Mouse (Mus musculus) embryonic fibroblast, embryonic 13.5 days (primary cell): ENCODE measurements at regions not wholly inside any gene's neighbourhood (a gene's known extent, or its start where the extent isn't known, plus 50 kb on each side); places are given as distances from the start of the nearest gene placed in this dataset.
"Not testable (repeated sequence)": the region's sequence is repeated elsewhere in the genome, so short reads cannot be mapped to it uniquely, and the experiment has no call there.

Source experiments
- H3K27ac ChIP-seq: 2 replicates; pipeline ENCODE4 v1.5.1; 2012; ENCODE audit warnings: low read length, control low read depth, inconsistent platforms; ENCODE audit not compliant: insufficient read depth
- H3K4me1 ChIP-seq: 2 replicates; pipeline ENCODE4 v1.6.1; 2011; ENCODE audit warnings: low read length; ENCODE audit not compliant: control insufficient read depth, insufficient read depth
- H3K4me3 ChIP-seq: 2 replicates; pipeline ENCODE4 v1.5.1; 2011; ENCODE audit warnings: mild to moderate bottlenecking, control low read depth, low read length; ENCODE audit not compliant: insufficient read depth
- CTCF ChIP-seq: IDR thresholded peaks from 2 replicates; pipeline ENCODE4 v1.5.1; 2011; ENCODE audit warnings: mild to moderate bottlenecking, control low read depth, low read length, moderate library complexity, borderline replicate concordance; ENCODE audit not compliant: insufficient read depth
- POLR2A ChIP-seq: IDR thresholded peaks from 2 replicates; pipeline ENCODE4 v1.6.1; 2011; ENCODE audit warnings: low read depth, mild to moderate bottlenecking, control low read depth, low read length, moderate library complexity

DNA sequence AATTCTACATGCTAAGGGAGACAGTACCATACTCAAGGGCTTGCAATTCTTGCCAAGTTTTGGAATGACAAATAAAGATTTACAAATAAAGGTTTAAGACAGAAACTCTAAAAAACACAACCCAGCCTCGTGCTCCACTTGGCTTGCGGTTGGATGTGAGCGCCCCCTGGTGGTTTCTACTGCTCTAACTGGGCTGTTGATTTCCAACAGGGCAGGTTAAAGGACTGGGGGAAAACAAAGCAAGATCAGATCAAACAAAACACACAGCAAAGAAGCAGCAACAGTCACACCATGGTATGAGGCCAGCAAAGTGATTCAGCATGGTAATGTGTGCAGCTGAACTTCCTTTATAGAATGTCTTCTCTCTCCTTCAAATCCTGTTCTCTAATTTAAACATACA lies 339.2 kb downstream of the Adam3 start:
- no peak overlapping the region for H3K27ac ChIP-seq
- no peak overlapping the region for H3K4me3 ChIP-seq
- TF ChIP-seq POLR2A, result no peak
- TF ChIP-seq CTCF, result peak; percentile 43; the same call in 1 of the 2 replicates
- no peaks in the 10 kb centered on the region for H3K4me1 ChIP-seq

DNA sequence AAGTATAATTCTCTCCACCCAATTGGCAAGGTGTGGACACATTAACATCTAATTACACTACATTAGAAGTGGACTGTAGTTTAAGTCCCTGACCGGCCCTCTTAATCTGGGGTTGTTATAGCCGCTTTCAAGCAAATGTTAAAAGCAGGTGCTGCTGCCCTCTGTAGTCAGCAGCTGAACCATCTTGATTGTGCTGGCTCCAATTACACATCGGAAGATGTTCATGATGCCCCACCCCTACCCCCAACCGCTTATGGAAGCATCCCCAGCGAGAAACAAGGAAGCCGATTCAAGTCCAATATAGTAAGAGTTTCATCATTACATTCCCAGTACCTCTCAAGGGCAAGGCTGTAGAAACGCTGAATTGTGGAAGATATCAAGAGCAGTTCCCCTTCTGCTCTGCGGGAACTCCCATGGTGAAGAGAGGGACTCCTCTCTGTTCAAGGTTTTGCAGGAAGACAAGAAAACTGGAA lies 341.7 kb downstream of the Adam3 start:
- H3K4me1 ChIP-seq, result no peaks in the 10 kb centered on the region
- H3K4me3 ChIP-seq, result no peak overlapping the region
- TF ChIP-seq CTCF, result no peak
- no peak for TF ChIP-seq POLR2A
- no peak overlapping the region for H3K27ac ChIP-seq

DNA sequence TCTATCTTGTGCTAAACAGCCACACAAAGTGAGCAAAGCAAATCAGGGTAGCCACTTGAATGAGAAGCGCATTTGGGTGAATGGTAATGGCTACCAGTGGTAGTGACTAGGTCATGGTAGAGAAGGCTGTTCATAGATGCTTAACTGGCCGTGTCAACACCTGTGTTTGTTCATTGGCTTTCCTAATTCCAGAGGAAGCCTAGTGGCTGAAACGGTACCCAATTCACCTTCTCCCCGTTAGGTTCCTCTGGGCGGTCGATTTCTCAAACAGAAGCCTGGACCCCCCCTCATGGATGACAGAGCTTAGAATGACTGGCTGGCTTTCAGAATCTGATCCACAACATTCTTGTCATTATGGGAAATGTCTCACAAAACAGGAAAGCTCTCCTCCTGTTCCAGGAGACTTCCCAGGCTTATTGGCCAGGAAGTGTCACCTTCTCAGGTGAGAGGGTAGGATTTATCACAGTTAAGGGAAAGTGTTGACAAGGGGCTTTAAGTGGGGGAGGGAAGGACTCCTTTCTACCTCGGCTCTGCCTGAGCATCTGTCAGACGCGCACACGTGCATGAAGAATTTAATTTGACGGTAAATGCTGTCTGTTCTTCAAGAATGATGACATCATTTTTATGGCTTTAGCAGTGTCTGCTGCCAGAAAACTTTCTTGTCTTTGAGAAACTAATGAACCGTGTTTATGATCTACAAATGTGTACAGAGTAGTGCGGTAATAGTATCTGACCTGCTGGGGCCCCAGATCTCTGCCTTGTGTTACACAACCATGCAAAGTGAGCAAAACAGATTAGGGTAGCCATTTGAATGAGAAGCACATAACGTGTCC lies 342.3 kb downstream of the Adam3 start:
- TF ChIP-seq POLR2A (no peak), CTCF (no peak)
- H3K4me1 ChIP-seq, result no peaks in the 10 kb centered on the region

DNA sequence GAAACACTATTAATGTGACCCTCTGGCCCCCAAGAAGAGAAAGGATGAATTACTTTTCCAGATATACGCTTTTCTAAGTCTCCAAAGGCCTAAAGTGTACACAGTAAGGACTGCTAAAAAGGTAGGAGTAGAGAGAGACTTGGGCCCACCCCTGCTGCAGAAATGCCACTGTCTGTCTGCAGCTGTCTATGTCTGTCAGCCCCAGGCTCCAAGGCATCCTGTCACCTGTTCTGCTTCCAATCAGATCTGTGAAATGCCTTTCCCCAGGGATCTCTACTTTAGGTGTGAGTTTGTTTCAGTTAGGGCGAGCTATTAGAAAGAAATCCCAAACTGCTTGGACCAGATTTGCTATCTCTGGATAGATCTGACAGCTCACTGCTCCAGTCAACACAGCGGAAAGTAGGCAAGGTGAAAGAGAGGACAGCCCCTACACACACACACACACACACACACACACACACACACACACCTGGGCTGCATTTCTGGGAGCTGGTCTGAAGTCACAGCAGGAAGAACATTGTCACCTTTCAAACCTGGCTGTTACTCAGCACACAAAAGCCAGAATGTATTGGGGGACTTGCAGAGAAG lies 343.9 kb downstream of the Adam3 start:
- H3K4me1 ChIP-seq, result no peaks in the 10 kb centered on the region
- no peak overlapping the region for H3K27ac ChIP-seq
- H3K4me3 ChIP-seq, result no peak overlapping the region
- TF ChIP-seq POLR2A, result no peak
- TF ChIP-seq CTCF, result no peak

More for the DNA sequence above, 342.3 kb downstream of the Adam3 start:
- no peak overlapping the region for H3K27ac ChIP-seq
- no peak overlapping the region for H3K4me3 ChIP-seq

DNA sequence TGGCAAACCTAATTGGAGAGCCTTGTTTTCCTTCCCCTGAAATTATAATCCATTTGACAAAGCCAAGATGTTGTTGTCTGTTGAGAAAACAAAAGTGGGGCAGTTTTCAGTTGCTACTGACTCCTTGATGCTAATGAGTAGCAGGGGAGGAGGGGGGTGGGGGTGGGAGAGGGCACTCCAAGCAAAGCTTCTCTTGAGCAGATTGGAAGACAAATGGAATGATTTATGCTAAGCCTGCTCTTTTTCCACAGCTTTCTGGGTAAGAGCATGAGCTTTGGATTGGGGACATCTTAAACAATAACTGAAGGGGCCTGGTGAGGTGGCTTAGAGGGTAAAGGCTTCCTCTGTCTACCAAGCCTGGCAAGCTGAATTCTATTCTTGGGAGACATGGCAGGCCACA lies 347.6 kb downstream of the Adam3 start:
- no peak overlapping the region for H3K27ac ChIP-seq
- H3K4me1 ChIP-seq, result no peaks in the 10 kb centered on the region
- no peak overlapping the region for H3K4me3 ChIP-seq
- TF ChIP-seq CTCF, result no peak
- no peak for TF ChIP-seq POLR2A

DNA sequence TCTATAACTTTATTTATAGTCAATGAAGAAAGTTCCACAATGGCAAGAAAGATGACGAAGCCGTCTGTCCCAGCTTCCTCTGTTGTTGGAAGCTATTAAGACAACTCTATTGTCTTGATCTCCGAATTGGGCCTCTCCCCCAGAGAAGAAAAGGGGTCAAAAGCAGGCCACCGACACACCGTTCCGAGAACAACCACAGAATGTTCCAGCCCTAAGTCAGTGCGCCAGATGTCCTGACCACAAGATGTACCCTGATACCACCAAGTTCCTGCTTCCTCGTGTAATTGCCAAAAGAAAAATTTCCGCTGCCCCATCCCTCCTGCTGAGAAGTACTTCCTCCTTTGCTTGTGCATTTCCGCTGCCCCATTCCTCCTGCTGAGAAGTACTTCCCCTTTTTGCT lies 348.8 kb downstream of the Adam3 start:
- H3K27ac ChIP-seq, H3K4me1 ChIP-seq, H3K4me3 ChIP-seq: not testable (repeated sequence)

DNA sequence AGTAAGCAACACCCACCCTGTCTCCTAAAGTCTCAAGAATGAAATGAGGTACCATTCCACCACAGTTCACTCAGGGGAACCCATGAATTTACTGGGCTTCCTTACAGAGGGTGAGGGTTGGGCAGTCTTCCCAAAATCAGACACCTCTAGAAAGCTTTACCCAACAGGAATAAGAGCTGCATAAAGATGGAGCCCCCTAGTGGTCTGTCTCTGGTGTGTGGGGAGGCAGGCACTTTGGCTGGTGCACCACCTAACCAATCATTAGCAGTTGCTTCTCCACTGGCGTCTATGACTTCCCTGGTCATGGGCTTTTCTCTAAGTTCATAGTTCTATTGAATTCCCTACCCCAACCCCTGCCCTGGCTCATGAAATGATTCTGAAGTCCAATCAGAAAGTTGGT lies 351.1 kb downstream of the Adam3 start:
- TF ChIP-seq POLR2A (no peak), CTCF (no peak)
- Histone ChIP-seq H3K4me3 (no peak overlapping the region), H3K4me1 (no peaks in the 10 kb centered on the region), H3K27ac (no peak overlapping the region)

DNA sequence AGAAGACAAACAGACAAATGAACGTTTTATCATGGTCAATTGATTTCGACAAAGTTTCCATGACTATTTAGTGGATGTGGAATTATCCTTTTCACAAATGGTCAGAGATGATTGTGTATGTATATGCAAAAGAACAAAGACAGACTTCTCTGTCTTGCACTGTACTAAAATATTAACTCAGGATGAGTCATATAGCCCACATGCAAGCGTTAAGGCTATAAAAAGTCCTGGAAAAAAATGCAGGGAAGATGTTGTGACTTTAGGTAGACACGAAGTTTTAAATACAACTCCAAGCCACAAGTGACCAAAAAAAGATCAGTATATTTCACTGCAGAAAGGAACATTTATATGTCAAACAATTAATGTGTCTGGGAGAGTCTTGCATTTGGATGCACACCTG lies 353.6 kb downstream of the Adam3 start:
- TF ChIP-seq POLR2A (no peak), CTCF (no peak)
- H3K4me3 ChIP-seq, result no peak overlapping the region
- H3K27ac ChIP-seq, result no peak overlapping the region
- H3K4me1 ChIP-seq, result no peaks in the 10 kb centered on the region

DNA sequence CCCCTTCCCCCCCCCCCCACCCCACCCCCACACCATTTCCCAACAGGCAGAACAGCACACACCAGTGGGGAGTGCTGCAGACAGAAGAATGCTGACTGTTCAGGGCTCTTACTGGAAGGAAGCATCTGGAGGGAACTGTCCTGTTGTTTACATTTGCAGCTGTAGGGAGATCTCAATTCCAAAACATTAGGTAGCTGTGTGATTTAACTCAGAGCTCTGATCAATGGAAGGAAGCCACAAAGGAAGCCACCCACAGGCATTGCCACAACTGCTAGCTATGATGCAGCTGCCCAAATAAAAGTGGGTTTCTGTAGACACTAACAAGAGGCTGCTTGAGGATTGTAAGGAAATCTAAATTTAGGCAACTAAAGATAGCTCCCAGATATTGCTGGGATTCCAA lies 359.7 kb downstream of the Adam3 start:
- Histone ChIP-seq H3K4me3 (no peak overlapping the region), H3K27ac (no peak overlapping the region), H3K4me1 (no peaks in the 10 kb centered on the region)
- TF ChIP-seq POLR2A (no peak), CTCF (no peak)

DNA sequence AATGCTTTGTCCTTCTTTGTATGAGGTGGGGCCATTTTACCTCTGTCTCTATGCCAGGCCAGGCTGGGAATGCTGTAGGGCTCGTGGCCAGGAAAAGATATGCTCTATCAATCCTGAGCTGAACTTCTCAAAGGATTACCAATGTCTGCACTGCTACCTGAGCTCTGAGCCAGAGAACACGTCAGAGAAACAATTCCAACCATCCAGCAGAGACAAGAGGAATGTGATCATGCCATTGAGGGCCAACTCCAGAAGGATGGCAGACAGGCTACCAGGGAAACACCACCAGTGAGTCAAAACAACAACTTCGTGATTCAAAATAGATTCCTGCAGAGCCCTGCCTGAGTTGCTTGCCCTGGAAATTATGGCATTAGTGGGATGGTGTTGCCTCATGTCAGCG lies 361.0 kb downstream of the Adam3 start:
- Histone ChIP-seq H3K4me1 (no peaks in the 10 kb centered on the region), H3K27ac (no peak overlapping the region), H3K4me3 (no peak overlapping the region)
- TF ChIP-seq POLR2A (no peak), CTCF (no peak)
